In the genomic region with DNA sequence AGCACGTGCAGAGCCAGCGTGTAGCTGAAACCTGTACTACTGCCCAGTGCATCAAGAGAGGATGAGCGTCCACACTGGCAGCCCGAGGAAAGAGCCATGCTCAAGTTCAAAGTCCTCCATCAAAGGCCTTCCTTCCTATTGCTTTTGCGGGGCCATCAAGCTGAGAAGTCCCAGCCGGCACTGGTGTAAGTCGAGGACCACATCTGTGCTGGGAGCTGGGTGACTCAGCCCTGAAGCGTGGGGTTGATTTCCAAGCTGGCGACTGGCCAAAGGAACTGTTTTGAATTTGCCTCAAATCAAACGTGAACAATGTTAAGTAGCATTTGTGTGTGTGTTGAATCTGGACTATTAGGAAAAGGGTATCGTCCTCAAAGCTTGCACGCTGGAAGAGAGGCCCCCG, we compare ENCODE assay signal across 8 mouse cellular contexts. TPM values are rescaled to one million over a fixed set of nuclear protein-coding genes. Genes with fewer than 3 reads are reported as not detected.
A peak's percentile ranks its signal among the peaks of the same experiment; 100 is the strongest.
DNase-seq lines count a peak whose midpoint lies in the region; ATAC-seq lines count a peak whose summit lies in the region.

No protein-coding gene starts in this region.

- 9% methylated on average over 13 of the region's 13 CpGs for WGBS in embryonic facial prominence, embryonic 15.5 days
- WGBS in midbrain, embryonic 16.5 days = 53% methylated on average over 13 of the region's 13 CpGs

- H3K4me2 ChIP-seq in embryonic facial prominence, embryonic 15.5 days (replicated peaks) = no peak overlapping the region
- H3K4me2 ChIP-seq in midbrain, embryonic 16.5 days (ENCODE audit: low read length) = no peak overlapping the region

- peak overlapping the region; percentile 51; the same call in 1 of the 2 replicates for H3K27ac ChIP-seq in embryonic facial prominence, embryonic 15.5 days (replicated peaks)
- H3K27ac ChIP-seq in midbrain, embryonic 16.5 days (ENCODE audit: low read length) = no peak overlapping the region

- no peaks in the 10 kb centered on the region for H3K36me3 ChIP-seq in embryonic facial prominence, embryonic 15.5 days
- H3K36me3 ChIP-seq in midbrain, embryonic 16.5 days (ENCODE audit: control insufficient read depth, insufficient read depth, low read length) = no peaks in the 10 kb centered on the region

- no peaks in the 10 kb centered on the region for H3K27me3 ChIP-seq in embryonic facial prominence, embryonic 15.5 days
- H3K27me3 ChIP-seq in midbrain, embryonic 16.5 days (ENCODE audit: control insufficient read depth, insufficient read depth, low read depth, low read length) = no peaks in the 10 kb centered on the region

- peaks cover 65% of the 10 kb centered on the region for H3K4me1 ChIP-seq in embryonic facial prominence, embryonic 15.5 days
- no peaks in the 10 kb centered on the region; the same call in 1 of the 2 replicates for H3K4me1 ChIP-seq in midbrain, embryonic 16.5 days (ENCODE audit: control insufficient read depth, insufficient read depth, low read length)

- H3K9ac ChIP-seq in embryonic facial prominence, embryonic 15.5 days = no peak overlapping the region
- H3K9ac ChIP-seq in midbrain, embryonic 16.5 days (ENCODE audit: low read depth, low read length) = no peak overlapping the region

- H3K9me3 ChIP-seq in embryonic facial prominence, embryonic 15.5 days (replicated peaks) = no peaks in the 10 kb centered on the region
- no peaks in the 10 kb centered on the region for H3K9me3 ChIP-seq in midbrain, embryonic 16.5 days (replicated peaks; ENCODE audit: control insufficient read depth, low read length, poor library complexity, severe bottlenecking)

- H3K4me3 ChIP-seq in embryonic facial prominence, embryonic 15.5 days (replicated peaks) = no peak overlapping the region
- H3K4me3 ChIP-seq in midbrain, embryonic 16.5 days (ENCODE audit: low read depth, low read length) = no peak overlapping the region

- intact Hi-C loops in heart, postnatal 25 days (cut with DNase I) = no loop called here
- intact Hi-C loops in left cerebral cortex, postnatal 25 days (cut with DNase I) = no loop called here

- ATAC-seq in embryonic facial prominence, embryonic 15.5 days (ENCODE audit: insufficient number of reproducible peaks, low FRiP score, low TSS enrichment, low read depth) = peak; percentile 52; the same call in 1 of the 2 replicates
- no peak for ATAC-seq in megakaryocyte, adult 5-6 weeks (ENCODE audit: poor library complexity, severe bottlenecking)
- no peak for ATAC-seq in midbrain, embryonic 16.5 days

- peak; percentile 60 for DNase-seq in left cerebral cortex, adult 18-20 months (ENCODE audit: low spot score in 2 of 2)
- DNase-seq in left cerebral cortex, adult 11 months (ENCODE audit: low spot score) = no peak
- DNase-seq in heart, postnatal 25 days (ENCODE audit: low spot score) = peak; percentile 57
- peak; percentile 63 to 76 for DNase-seq in left cerebral cortex, postnatal 25 days (ENCODE audit: low spot score in 2 of 2)
- DNase-seq in right cerebral cortex, postnatal 14 days = peak; percentile 80

RNA-seq across cellular contexts. Expression of a gene that starts 57.4 kb away (rescaled TPM):
- total RNA-seq in left cerebral cortex, adult 18-20 months (2021) = 10 to 100 TPM in 1 of 2 experiments, 1 to 10 TPM in 1; 9.3 to 11.7 TPM
- polyA plus RNA-seq in embryonic facial prominence, embryonic 15.5 days (2015; fragmentation: Nextera tagmentation; extraction: Ambion mirVana) = 5.8 and 6.9 TPM in 2 replicates
- 10 to 100 TPM; 16.7 to 20.8 TPM for total RNA-seq in heart, postnatal 25 days (2021)
- 10 to 100 TPM in 1 of 2 experiments, 1 to 10 TPM in 1; 8.5 to 14.3 TPM for total RNA-seq in left cerebral cortex, postnatal 25 days (2021)
- total RNA-seq in megakaryocyte, adult 5-6 weeks (2015) = 12.9 and 14.1 TPM in 2 replicates
- 3.2 and 6.4 TPM in 2 replicates for total RNA-seq in megakaryocyte, adult 5-6 weeks (2017)
- 3.8 and 4.5 TPM in 2 replicates for polyA plus RNA-seq in midbrain, embryonic 16.5 days (2015; fragmentation: Nextera tagmentation; extraction: Ambion mirVana)
